Mouse (Mus musculus): Measurements from ENCODE around the gene Ccdc78.

DNA sequence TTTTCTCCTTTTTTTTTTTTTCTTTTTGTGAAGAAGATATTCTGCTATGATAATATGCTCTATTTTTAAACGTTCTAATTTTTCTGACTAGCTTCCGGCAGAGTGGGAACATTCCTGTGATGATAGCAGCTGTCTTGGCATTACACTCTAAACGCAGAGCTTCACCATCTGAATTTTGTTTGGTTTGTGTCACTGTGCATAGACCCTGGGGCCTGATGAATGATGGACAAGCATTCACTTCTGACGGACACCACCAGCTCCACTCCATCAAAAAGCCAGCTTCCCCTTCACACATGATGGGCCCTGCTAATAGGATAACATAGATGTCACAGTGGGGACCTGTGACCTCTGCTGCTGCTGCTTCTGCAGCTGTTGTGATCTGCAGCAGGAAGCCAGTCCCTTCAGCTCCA lies 24.8 kb upstream of the Ccdc78 start:
- TF ChIP-seq SRF (IDR thresholded peaks at IDR 0.05; ENCODE audit: control insufficient read depth, insufficient read length, low read depth) (no peak), POLR2A (IDR thresholded peaks at IDR 0.05; ENCODE audit: insufficient read length, low read depth) (no peak), MAX (IDR thresholded peaks at IDR 0.05; ENCODE audit: low read depth) (no peak), E2F4 (IDR thresholded peaks at IDR 0.05; ENCODE audit: insufficient read depth) (no peak), MYOG (IDR thresholded peaks at IDR 0.05; ENCODE audit: control insufficient read depth in 1 of 3, insufficient read depth in 1 of 3, insufficient read length in 2 of 3, low read depth in 2 of 3) (peak in 1 of 3 experiments; percentile 61), USF1 (IDR thresholded peaks at IDR 0.05; ENCODE audit: low read depth) (no peak), TCF12 (IDR thresholded peaks at IDR 0.05; ENCODE audit: insufficient read depth, poor library complexity, severe bottlenecking) (no peak), CEBPB (IDR thresholded peaks at IDR 0.05; ENCODE audit: insufficient read depth, poor library complexity, severe bottlenecking) (no peak), POLR2AphosphoS2 (IDR thresholded peaks at IDR 0.05; ENCODE audit: insufficient read length, low read depth) (no peak), REST (IDR thresholded peaks at IDR 0.05; ENCODE audit: insufficient read depth, insufficient read length) (no peak), MYOD1 (IDR thresholded peaks at IDR 0.05; ENCODE audit: control insufficient read depth in 1 of 3, insufficient read length in 2 of 3, low read depth in 2 of 3) (peak in 1 of 3 experiments; percentile 58)
